Mouse (Mus musculus) CH12.LX (cell line): ENCODE results near the gene Cic. TPM values are rescaled to one million over a fixed set of nuclear protein-coding genes. Genes with fewer than 3 reads are reported as not detected.
A peak's percentile ranks its signal among the peaks of the same experiment; 100 is the strongest.

Experiments used
- DNase-seq: peaks from one replicate; pipeline ENCODE4 v3.0.0-alpha.2; 2013; ENCODE audit errors: extremely low read depth
- H3K27ac ChIP-seq: 2 replicates; pipeline ENCODE4 v1.5.1; 2012; ENCODE audit warnings: low read depth, mild to moderate bottlenecking, control low read depth, moderate library complexity; ENCODE audit not compliant: insufficient read depth
- H3K27me3 ChIP-seq: replicated peaks from 2 replicates; pipeline ENCODE3; 2012; ENCODE audit warnings: inconsistent platforms
- H3K36me3 ChIP-seq, 2 experiments: replicated peaks in 1 of 2; 2 replicates each; pipeline versions ENCODE3 to v1.6.1; 2012; ENCODE audit warnings: inconsistent platforms in 1 of 2, low read length in 1 of 2, mild to moderate bottlenecking in 1 of 2, mixed read lengths in 1 of 2, moderate library complexity in 1 of 2; ENCODE audit not compliant: control insufficient read depth in 1 of 2, insufficient read depth in 1 of 2
- H3K4me1 ChIP-seq, 2 experiments: 2 replicates each; pipeline ENCODE4 v1.6.1; 2012; ENCODE audit warnings: inconsistent platforms in 1 of 2, moderate library complexity in 1 of 2; ENCODE audit not compliant: insufficient read depth in 2 of 2, control insufficient read depth in 1 of 2
- H3K4me2 ChIP-seq: 2 replicates; pipeline ENCODE4 v1.6.1; 2012; ENCODE audit warnings: low read depth, mild to moderate bottlenecking, control low read depth; ENCODE audit not compliant: poor library complexity, insufficient read depth, severe bottlenecking
- H3K4me3 ChIP-seq, 3 experiments: fragments of 150-350 bp in 1 of 3; sonication (generic) in 1 of 3; replicated peaks in 1 of 3; 2 replicates each; pipeline versions ENCODE3 to v1.5.1; 2011 to 2012; ENCODE audit warnings: low read depth in 2 of 3, low read length in 2 of 3, mild to moderate bottlenecking in 2 of 3, moderate library complexity in 2 of 3, control low read depth in 1 of 3, improper control_type of control experiment in 1 of 3, inconsistent platforms in 1 of 3, mixed read lengths in 1 of 3; ENCODE audit not compliant: poor library complexity in 1 of 3
- H3K79me2 ChIP-seq: replicated peaks from 2 replicates; pipeline ENCODE4 v1.6.1; 2012; ENCODE audit warnings: mild to moderate bottlenecking, moderate library complexity; ENCODE audit not compliant: control insufficient read depth, poor library complexity, insufficient read depth, severe bottlenecking; ENCODE audit errors: extremely low read depth
- H3K9ac ChIP-seq: 2 replicates; pipeline ENCODE4 v1.6.1; 2012; ENCODE audit warnings: low read depth, mild to moderate bottlenecking, control low read depth, moderate library complexity; ENCODE audit not compliant: insufficient read depth
- H3K9me3 ChIP-seq: replicated peaks from 2 replicates; pipeline ENCODE3; 2012; ENCODE audit warnings: low read length, inconsistent platforms, mixed read lengths
- BHLHE40 ChIP-seq: IDR thresholded peaks from 2 replicates; pipeline ENCODE4 v1.6.1; 2011; ENCODE audit warnings: mild to moderate bottlenecking, low read depth, low read length, improper control_type of control experiment
- CHD1 ChIP-seq: IDR thresholded peaks from 2 replicates; pipeline ENCODE4 v1.6.1; 2012; ENCODE audit warnings: low read depth, low read length, improper control_type of control experiment, inconsistent platforms
- CHD2 ChIP-seq: IDR thresholded peaks from 2 replicates; pipeline ENCODE4 v1.6.1; 2011; ENCODE audit warnings: low read length, improper control_type of control experiment
- E2F4 ChIP-seq: IDR thresholded peaks from 2 replicates; pipeline ENCODE4 v1.6.1; 2011; ENCODE audit warnings: low read depth, low read length, improper control_type of control experiment; ENCODE audit not compliant: insufficient replicate concordance
- ELF1 ChIP-seq: IDR thresholded peaks from 2 replicates; pipeline ENCODE4 v1.6.1; 2014; ENCODE audit warnings: low read depth, mild to moderate bottlenecking, inconsistent platforms, low read length, improper control_type of control experiment
- EP300 ChIP-seq: IDR thresholded peaks from 2 replicates; pipeline ENCODE4 v1.6.1; 2011; ENCODE audit warnings: low read length, improper control_type of control experiment
- ETS1 ChIP-seq: conservative IDR thresholded peaks from 2 replicates; pipeline ENCODE4 v1.6.1; 2012; ENCODE audit warnings: low read depth, mild to moderate bottlenecking, inconsistent platforms, low read length, improper control_type of control experiment, moderate library complexity
- JUN ChIP-seq: IDR thresholded peaks from 2 replicates; pipeline ENCODE4 v1.6.1; 2011; ENCODE audit warnings: low read depth, mild to moderate bottlenecking, low read length, improper control_type of control experiment, moderate library complexity; ENCODE audit not compliant: insufficient read depth
- KAT2A ChIP-seq: IDR thresholded peaks from 2 replicates; pipeline ENCODE4 v1.6.1; 2012; ENCODE audit warnings: low read length, improper control_type of control experiment, inconsistent platforms; ENCODE audit not compliant: insufficient replicate concordance
- MAZ ChIP-seq: IDR thresholded peaks from 2 replicates; pipeline ENCODE4 v1.6.1; 2012; ENCODE audit warnings: low read depth, mild to moderate bottlenecking, inconsistent platforms, low read length, improper control_type of control experiment, moderate library complexity
- MEF2A ChIP-seq: IDR thresholded peaks from 2 replicates; pipeline ENCODE4 v1.6.1; 2014; ENCODE audit warnings: low read depth, mild to moderate bottlenecking, inconsistent platforms, low read length, improper control_type of control experiment, borderline replicate concordance
- MXI1 ChIP-seq: IDR thresholded peaks from 2 replicates; pipeline ENCODE4 v1.6.1; 2011; ENCODE audit warnings: mild to moderate bottlenecking, low read depth, low read length, improper control_type of control experiment
- MYC ChIP-seq: IDR thresholded peaks from 2 replicates; pipeline ENCODE4 v1.6.1; 2011; ENCODE audit warnings: low read depth, mild to moderate bottlenecking, improper control_type of control experiment, low read length
- NELFE ChIP-seq: IDR thresholded peaks from 2 replicates; pipeline ENCODE4 v1.6.1; 2011; ENCODE audit warnings: low read depth, low read length, improper control_type of control experiment
- NRF1 ChIP-seq: IDR thresholded peaks from 2 replicates; pipeline ENCODE4 v1.6.1; 2014; ENCODE audit warnings: low read depth, mild to moderate bottlenecking, inconsistent platforms, low read length, improper control_type of control experiment, moderate library complexity
- PAX5 ChIP-seq: IDR thresholded peaks from 2 replicates; pipeline ENCODE4 v1.6.1; 2012; ENCODE audit warnings: low read length, inconsistent platforms, mixed read lengths
- POLR2A ChIP-seq: IDR thresholded peaks from 2 replicates; pipeline ENCODE4 v1.6.1; 2011; ENCODE audit warnings: low read depth, mild to moderate bottlenecking, improper control_type of control experiment, low read length
- POLR2AphosphoS2 ChIP-seq: IDR thresholded peaks from 2 replicates; pipeline ENCODE4 v1.6.1; 2011; ENCODE audit warnings: low read depth, low read length, improper control_type of control experiment
- SIN3A ChIP-seq: IDR thresholded peaks from 2 replicates; pipeline ENCODE4 v1.6.1; 2012; ENCODE audit warnings: low read length, improper control_type of control experiment, inconsistent platforms
- SMC3 ChIP-seq: IDR thresholded peaks from 2 replicates; pipeline ENCODE4 v1.6.1; 2011; ENCODE audit warnings: low read depth, low read length, improper control_type of control experiment
- TCF12 ChIP-seq: IDR thresholded peaks from 2 replicates; pipeline ENCODE4 v1.6.1; 2014; ENCODE audit warnings: low read depth, mild to moderate bottlenecking, inconsistent platforms, low read length, improper control_type of control experiment
- USF2 ChIP-seq: conservative IDR thresholded peaks from 2 replicates; pipeline ENCODE4 v1.6.1; 2011; ENCODE audit warnings: low read depth, low read length, improper control_type of control experiment
- ZC3H11A ChIP-seq: IDR thresholded peaks from 2 replicates; pipeline ENCODE4 v1.6.1; 2012; ENCODE audit warnings: low read depth, mild to moderate bottlenecking, inconsistent platforms, low read length, improper control_type of control experiment
- ZKSCAN1 ChIP-seq: IDR thresholded peaks from 2 replicates; pipeline ENCODE4 v1.6.1; 2012; ENCODE audit warnings: low read depth, inconsistent platforms, low read length, improper control_type of control experiment, borderline replicate concordance
- ZMIZ1 ChIP-seq: IDR thresholded peaks from 2 replicates; pipeline ENCODE4 v1.6.1; 2012; ENCODE audit warnings: low read depth, mild to moderate bottlenecking, inconsistent platforms, low read length, improper control_type of control experiment
- ZNF384 ChIP-seq: IDR thresholded peaks from 2 replicates; pipeline ENCODE4 v1.6.1; 2012; ENCODE audit warnings: low read depth, low read length, improper control_type of control experiment, inconsistent platforms
- dilution Hi-C: fragments of 300-500 bp; cut with MboI; formaldehyde crosslinking; loops from 2 replicates; pipeline ENCODE4 v1.14.3; 2020; ENCODE audit warnings: low sequenced_read_pairs; ENCODE audit not compliant: extremely low pct_unique_long_range_greater_than_20kb, extremely low pct_ligation_motif_present
- in situ Hi-C: fragments of 300-500 bp; cut with MboI; formaldehyde crosslinking; loops from 3 replicates; pipeline ENCODE4 v1.14.3; 2019; ENCODE audit warnings: low sequenced_read_pairs, low pct_ligation_motif_present, low pct_unique_long_range_greater_than_20kb, mixed read lengths
- polyA plus RNA-seq: library from polyadenylated mRNA; unstranded; fragments of >175 nt; gene quantifications from 2 replicates; pipeline ENCODE4 v1.2.1, GENCODE M21; 2012; ENCODE audit warnings: low read depth; ENCODE audit not compliant: insufficient read length
- total RNA-seq, 2 experiments: library from RNA; depleted of rRNA; stranded (reverse); fragments of 300-350 nt in 1 of 2; fragments of >200 nt in 1 of 2; gene quantifications; 2 replicates each; pipeline ENCODE4 v1.2.3; 2012 to 2014

Gene Cic
- total and polyA plus RNA-seq, 3 experiments: 2.5 to 34.5 (median 21.7) TPM

DNA sequence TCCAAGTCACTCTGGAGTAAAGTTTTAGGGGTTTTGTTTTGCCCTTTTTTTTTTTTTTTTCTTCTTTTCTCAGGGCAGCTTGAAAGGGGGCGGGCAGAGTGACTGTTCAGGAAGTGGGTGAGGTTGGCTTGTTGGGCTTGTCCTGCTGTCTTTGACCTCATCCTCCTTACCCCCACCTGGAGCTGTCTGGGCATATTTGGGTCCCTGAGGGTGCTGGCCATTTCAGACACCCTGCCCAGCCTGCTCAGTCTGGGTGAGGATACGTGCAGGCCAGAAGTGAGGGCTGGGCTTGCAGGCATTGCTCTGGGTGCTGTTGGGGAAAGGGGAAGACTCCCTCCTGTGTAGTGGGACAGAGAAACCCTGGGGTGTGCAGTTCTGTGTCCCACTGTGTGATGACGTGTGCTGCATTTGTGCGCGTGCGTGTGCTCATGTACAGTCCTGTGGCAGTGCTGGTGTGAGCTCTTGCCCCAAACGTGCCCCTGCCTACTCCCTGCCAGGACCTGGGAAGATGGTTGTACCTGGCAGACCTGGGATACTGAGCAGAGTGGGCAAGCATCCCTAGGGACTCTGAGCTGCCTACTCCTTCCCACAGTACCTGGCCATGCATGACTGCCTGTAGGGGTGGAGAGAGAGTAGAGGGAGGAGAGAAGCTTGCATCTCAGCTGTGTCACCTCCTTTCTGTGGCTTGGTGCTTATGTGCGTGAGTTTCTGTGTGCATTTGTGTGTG, 2.2 kb downstream of the Cic start:
- Histone ChIP-seq H3K79me2 (0 out of 2 replicates have a peak, but pooled peaks cover 2% of the 10 kb centered on the region), H3K4me2 (peak overlapping the region; percentile 90), H3K27ac (peak overlapping the region; percentile 81), H3K27me3 (no peaks in the 10 kb centered on the region), H3K9me3 (no peaks in the 10 kb centered on the region), H3K4me1 (peaks cover 35 to 50% of the 10 kb centered on the region in 2 experiments), H3K9ac (peak overlapping the region; percentile 91), H3K36me3 (peaks cover 30 to 42% of the 10 kb centered on the region in 2 experiments), H3K4me3 (peak overlapping the region; percentile 77 to 97 (median 93))
- in situ Hi-C loops (loop anchor here (10.0 kb wide), 1 partner anchor 85 kb away; no protein-coding TSS in a partner anchor), dilution Hi-C loops (no loop called here)
- TF ChIP-seq ZMIZ1: 0 out of 2 replicates have a peak, but pooled peaks have one; percentile 35
- no peak for TF ChIP-seq NELFE
- TF ChIP-seq ZNF384: peak; percentile 90
- no peak for TF ChIP-seq MYC
- no peak for TF ChIP-seq MEF2A
- no peak for TF ChIP-seq ZKSCAN1
- no peak for TF ChIP-seq CHD1
- TF ChIP-seq SMC3: no peak
- TF ChIP-seq JUN: no peak
- peak; percentile 43; the same call in 1 of the 2 replicates for TF ChIP-seq SIN3A
- TF ChIP-seq TCF12: 0 out of 2 replicates have a peak, but pooled peaks have one; percentile 13
- peak; percentile 71 for TF ChIP-seq MXI1
- TF ChIP-seq ETS1: 0 out of 2 replicates have a peak, but pooled peaks have one; percentile 27
- no peak for TF ChIP-seq POLR2AphosphoS2
- peak; percentile 52 for TF ChIP-seq ELF1
- peak; percentile 83 for TF ChIP-seq NRF1
- no peak for TF ChIP-seq E2F4
- no peak for TF ChIP-seq KAT2A
- TF ChIP-seq PAX5: no peak
- no peak for TF ChIP-seq EP300
- peak; percentile 36; the same call in 1 of the 2 replicates for TF ChIP-seq POLR2A
- no peak for TF ChIP-seq CHD2
- TF ChIP-seq MAZ: no peak
- no peak; the same call in 1 of the 2 replicates for TF ChIP-seq BHLHE40
- TF ChIP-seq USF2: no peak
- TF ChIP-seq ZC3H11A: no peak
- DNase-seq: peak; percentile 65
